Mouse (Mus musculus) olfactory bulb, adult 2 months (tissue): ENCODE measurements around the gene Hgd.

Experiments
- CTCF ChIP-seq: fragments of 200-500 bp; IDR thresholded peaks from 2 replicates; pipeline ENCODE4 v1.5.1; 2012; ENCODE audit warnings: low read depth, mild to moderate bottlenecking, low read length, moderate library complexity; ENCODE audit not compliant: insufficient read depth
- POLR2A ChIP-seq: fragments of 200-500 bp; IDR thresholded peaks from 2 replicates; pipeline ENCODE4 v1.6.1; 2012; ENCODE audit warnings: mild to moderate bottlenecking, low read depth, low read length, moderate library complexity; ENCODE audit not compliant: insufficient read depth

DNA sequence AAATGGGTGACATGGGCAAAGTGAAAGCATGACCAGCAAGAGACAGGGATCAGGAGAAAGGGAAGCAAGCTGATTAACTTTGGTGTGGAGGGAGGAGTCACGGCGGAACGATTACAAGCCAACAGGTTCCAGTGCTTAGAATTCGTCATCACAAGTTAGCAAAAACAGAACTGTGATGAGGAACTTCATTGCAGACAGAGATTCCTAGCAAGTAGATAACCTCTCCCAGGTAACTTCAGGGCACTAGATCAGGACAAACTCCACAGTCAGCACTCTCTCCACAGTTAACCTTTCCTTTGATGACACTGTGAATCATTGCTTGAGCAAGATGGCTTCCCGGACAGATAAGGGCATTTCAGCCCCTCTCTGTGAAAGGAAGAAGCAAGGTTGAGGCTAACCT is 17.5 kb downstream of the Hgd start:
- TF ChIP-seq CTCF (no peak), POLR2A (no peak)
